ENCODE assay signal across 12 mouse cellular contexts in the genomic region with DNA sequence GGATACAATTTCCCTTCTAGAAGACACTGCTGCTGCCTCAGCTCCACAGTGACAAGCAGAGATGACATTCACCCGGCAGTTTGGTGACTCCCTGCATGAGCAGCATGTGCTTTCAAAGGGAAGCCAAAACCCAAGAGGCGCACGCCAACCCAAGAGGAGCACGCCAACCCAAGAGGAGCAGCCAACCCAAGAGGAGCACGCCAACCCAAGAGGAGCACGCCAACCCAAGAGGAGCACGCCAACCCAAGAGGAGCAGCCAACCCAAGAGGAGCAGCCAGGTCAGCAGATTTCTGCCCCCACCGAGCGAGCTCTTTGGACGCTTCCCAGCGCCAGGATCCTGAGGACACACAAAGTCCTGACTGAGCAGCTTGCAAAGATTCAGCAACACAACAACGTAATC. TPM values are rescaled to one million over a fixed set of nuclear protein-coding genes. Genes with fewer than 3 reads are reported as not detected.
A peak's percentile ranks its signal among the peaks of the same experiment; 100 is the strongest.
DNase-seq lines count a peak whose midpoint lies in the region; ATAC-seq and TF ChIP-seq lines count a peak whose summit lies in the region.
"Had no signal": no experiment of that assay in that cellular context is flagged by ENCODE, and none has a peak within 500 bp of the region (broad histone marks: within the 10 kb centered on the region; RNA-seq: fewer than 3 reads in every experiment).

No protein-coding gene starts in this region.

- peak; percentile 48 for DNase-seq in forebrain, postnatal 0 days
- no peak for DNase-seq in forebrain, embryonic 10.5 days (ENCODE audit: extremely low spot score, low spot score)
- DNase-seq in lung, postnatal 14 days, result peak; percentile 7
- no peak for DNase-seq in lung, adult 2 months
- DNase-seq in gastrocnemius, adult 2 months, result peak; percentile 90
- DNase-seq in layer of hippocampus, postnatal 14 days (ENCODE audit: low spot score in 2 of 2), result peak; percentile 67 to 73
- no peak for DNase-seq in thymus, adult 18-20 months
- DNase-seq in yolk sac, embryonic 10.5 days (ENCODE audit: low spot score), result no peak
- DNase-seq: adrenal gland, adult 2 months had no signal

- intact Hi-C loops in gastrocnemius, adult 2 months (cut with DNase I), result no loop called here

- H3K4me2 ChIP-seq in forebrain, postnatal 0 days (ENCODE audit: low read depth), result no peak overlapping the region
- H3K4me2 ChIP-seq: liver, embryonic 15.5 days; stomach, embryonic 15.5 days had no signal

- no peak overlapping the region for H3K9ac ChIP-seq in forebrain, postnatal 0 days
- H3K9ac ChIP-seq: liver, embryonic 15.5 days; stomach, embryonic 15.5 days had no signal

- peaks cover 40% of the 10 kb centered on the region for H3K36me3 ChIP-seq in forebrain, postnatal 0 days (ENCODE audit: insufficient read depth)
- H3K36me3 ChIP-seq in forebrain, embryonic 10.5 days (replicated peaks), result peaks cover 48% of the 10 kb centered on the region
- H3K36me3 ChIP-seq: liver, embryonic 15.5 days; stomach, embryonic 15.5 days had no signal

- TF ChIP-seq CTCF in forebrain, postnatal 0 days (IDR thresholded peaks at IDR 0.05; ENCODE audit: low read depth), result no peak
- TF ChIP-seq CTCF in lung, adult 2 months (IDR thresholded peaks at IDR 0.05; ENCODE audit: insufficient read depth, low read length), result no peak
- no peak for TF ChIP-seq CTCF in gastrocnemius, adult 2 months (IDR thresholded peaks at IDR 0.05)

- peak; percentile 66 for ATAC-seq in forebrain, postnatal 0 days

- WGBS in forebrain, postnatal 0 days, result 75% methylated on average over 12 of the region's 12 CpGs
- WGBS in forebrain, embryonic 10.5 days, result 93% methylated on average over 12 of the region's 12 CpGs
- WGBS in lung, adult 2 months, result 82% methylated on average over 12 of the region's 12 CpGs

- H3K4me1 ChIP-seq in forebrain, postnatal 0 days (ENCODE audit: insufficient read depth), result no peaks in the 10 kb centered on the region
- 0 out of 2 replicates have a peak, but pooled peaks cover 2% of the 10 kb centered on the region for H3K4me1 ChIP-seq in forebrain, embryonic 10.5 days
- H3K4me1 ChIP-seq in lung, adult 2 months (ENCODE audit: control insufficient read depth, insufficient read depth, low read length), result no peaks in the 10 kb centered on the region; the same call in 1 of the 2 replicates
- H3K4me1 ChIP-seq: liver, embryonic 15.5 days; stomach, embryonic 15.5 days had no signal

- no peak for TF ChIP-seq POLR2A in lung, adult 2 months (IDR thresholded peaks at IDR 0.05; ENCODE audit: borderline replicate concordance, extremely low read depth, low read depth, low read length)

- H3K27ac ChIP-seq in forebrain, postnatal 0 days (ENCODE audit: low read depth, low read length), result no peak overlapping the region
- H3K27ac ChIP-seq in forebrain, embryonic 10.5 days, result no peak overlapping the region
- H3K27ac ChIP-seq in gastrocnemius, adult 2 months, result peak overlapping the region; percentile 80
- H3K27ac ChIP-seq: liver, embryonic 15.5 days; stomach, embryonic 15.5 days had no signal

- H3K27me3 ChIP-seq in forebrain, postnatal 0 days (ENCODE audit: insufficient read depth, low read length), result no peaks in the 10 kb centered on the region
- no peaks in the 10 kb centered on the region for H3K27me3 ChIP-seq in forebrain, embryonic 10.5 days (ENCODE audit: poor library complexity, severe bottlenecking)
- H3K27me3 ChIP-seq: liver, embryonic 15.5 days; stomach, embryonic 15.5 days had no signal

- H3K4me3 ChIP-seq in forebrain, postnatal 0 days (ENCODE audit: low read depth, low read length), result no peak overlapping the region
- no peak overlapping the region for H3K4me3 ChIP-seq in forebrain, embryonic 10.5 days
- H3K4me3 ChIP-seq in lung, adult 2 months (replicated peaks; ENCODE audit: extremely low read depth, low read depth, low read length), result no peak overlapping the region
- H3K4me3 ChIP-seq in gastrocnemius, adult 2 months, result peak overlapping the region; percentile 28
- H3K4me3 ChIP-seq: liver, embryonic 15.5 days; stomach, embryonic 15.5 days had no signal

- H3K9me3 ChIP-seq in forebrain, postnatal 0 days (ENCODE audit: low read length), result no peaks in the 10 kb centered on the region
- H3K9me3 ChIP-seq in forebrain, embryonic 10.5 days, result no peaks in the 10 kb centered on the region
- H3K9me3 ChIP-seq: liver, embryonic 15.5 days; stomach, embryonic 15.5 days had no signal

RNA-seq across cellular contexts. Expression of gene Lrrc49, which starts 23.6 kb away (rescaled TPM):
- total RNA-seq in forebrain, postnatal 0 days (2014; rRNA removed), result 85.5 and 85.6 TPM in 2 replicates
- 64.3 and 69.6 TPM in 2 replicates for polyA plus RNA-seq in forebrain, postnatal 0 days (2015; fragmentation: Nextera tagmentation; extraction: Ambion mirVana)
- polyA plus RNA-seq in forebrain, embryonic 10.5 days (2016; fragmentation: Nextera tagmentation; extraction: Ambion mirVana), result 29.7 and 31.7 TPM in 2 replicates
- 3.7 and 5.4 TPM in 2 replicates for polyA plus RNA-seq in lung, adult 2 months (2012; rRNA removed)
- 1 to 10 TPM; 2.5 to 3.2 TPM for total RNA-seq in gastrocnemius, adult 2 months (2021)
- 10 to 100 TPM; 53.6 to 62.6 TPM for total RNA-seq in layer of hippocampus, postnatal 14 days (2021)

RNA-seq across cellular contexts. Expression of gene Larp6, which starts 48.4 kb away (rescaled TPM):
- total RNA-seq in forebrain, postnatal 0 days (2014; rRNA removed), result 31.2 and 34.4 TPM in 2 replicates
- 22.0 and 23.8 TPM in 2 replicates for polyA plus RNA-seq in forebrain, postnatal 0 days (2015; fragmentation: Nextera tagmentation; extraction: Ambion mirVana)
- polyA plus RNA-seq in forebrain, embryonic 10.5 days (2016; fragmentation: Nextera tagmentation; extraction: Ambion mirVana), result 0.74 and 0.82 TPM in 2 replicates
- polyA plus RNA-seq in lung, adult 2 months (2012; rRNA removed), result 1.9 and 2.2 TPM in 2 replicates
- total RNA-seq in gastrocnemius, adult 2 months (2021), result 1 to 10 TPM; 1.1 to 2.2 TPM
- total RNA-seq in layer of hippocampus, postnatal 14 days (2021), result 10 to 100 TPM; 32.2 to 32.8 TPM
- total RNA-seq: MEL had no signal

Comparison
In these comparisons a context has a peak if more than half of its experiments do, and no peak if none do; other contexts are left out.
1. DNase-seq: peak in forebrain, postnatal 0 days (single experiment), lung, postnatal 14 days (single experiment), gastrocnemius, adult 2 months (single experiment) and layer of hippocampus, postnatal 14 days (2 of 2); none in forebrain, embryonic 10.5 days (single experiment), lung, adult 2 months (single experiment), thymus, adult 18-20 months (0 of 2) and yolk sac, embryonic 10.5 days (single experiment).
2. RNA of gene Lrrc49, which starts 23.6 kb away (total RNA-seq): 85.5 to 85.6 TPM in forebrain, postnatal 0 days and 53.6 to 62.6 TPM in layer of hippocampus, postnatal 14 days; 2.5 to 3.2 TPM in gastrocnemius, adult 2 months; every median in the first group is over 10 times any median in the second.
3. RNA of gene Larp6, which starts 48.4 kb away (total RNA-seq): 31.2 to 34.4 TPM in forebrain, postnatal 0 days and 32.2 to 32.8 TPM in layer of hippocampus, postnatal 14 days; 1.1 to 2.2 TPM in gastrocnemius, adult 2 months; every median in the first group is over 10 times any median in the second.